Mouse (Mus musculus) megakaryocyte progenitor cell, adult 5-6 weeks (primary cell): ENCODE measurements around the gene Clec3b. TPM values are rescaled to one million over a fixed set of nuclear protein-coding genes. Genes with fewer than 3 reads are reported as not detected.
A peak's percentile ranks its signal among the peaks of the same experiment; 100 is the strongest.

Experiments
- ATAC-seq: replicated peaks from 2 replicates; pipeline ENCODE4 v1.8.0; 2016; ENCODE audit warnings: mild to moderate bottlenecking, moderate TSS enrichment, inconsistent platforms; ENCODE audit not compliant: poor library complexity
- total RNA-seq, 2 experiments: library from RNA; stranded (forward) in 1 of 2; stranded (reverse) in 1 of 2; fragments of 157-497, 149-512 nt in 1 of 2; fragments of 200-1000 nt in 1 of 2; gene quantifications; 2 replicates each; pipeline versions ENCODE4 v1.2.3 to v1.2.4; 2015 to 2017

The Clec3b gene
- total RNA-seq, 2 experiments from 2014 or later, result not detected

DNA sequence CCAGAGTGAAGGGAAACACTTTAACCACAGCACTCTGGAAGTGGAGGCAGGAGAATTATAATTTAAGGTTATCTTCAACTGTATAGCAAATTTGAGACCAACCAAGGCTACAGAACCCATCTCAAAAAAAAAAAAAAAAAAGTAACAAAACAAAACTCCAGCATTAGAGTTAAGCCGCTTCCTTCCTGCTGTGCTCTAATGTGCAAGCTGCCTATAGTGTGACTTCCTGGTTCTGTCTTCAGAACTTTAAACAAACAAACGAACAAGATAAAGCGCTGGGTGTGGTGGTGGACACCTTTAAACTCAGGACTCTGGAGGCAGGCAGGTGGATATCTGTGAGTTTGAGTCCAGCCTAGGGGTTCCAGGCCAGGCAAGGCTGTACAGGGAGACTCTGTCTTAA lies 1.3 kb downstream of the Clec3b start:
- ATAC-seq, result peak; percentile 45; the same call in 1 of the 2 replicates

DNA sequence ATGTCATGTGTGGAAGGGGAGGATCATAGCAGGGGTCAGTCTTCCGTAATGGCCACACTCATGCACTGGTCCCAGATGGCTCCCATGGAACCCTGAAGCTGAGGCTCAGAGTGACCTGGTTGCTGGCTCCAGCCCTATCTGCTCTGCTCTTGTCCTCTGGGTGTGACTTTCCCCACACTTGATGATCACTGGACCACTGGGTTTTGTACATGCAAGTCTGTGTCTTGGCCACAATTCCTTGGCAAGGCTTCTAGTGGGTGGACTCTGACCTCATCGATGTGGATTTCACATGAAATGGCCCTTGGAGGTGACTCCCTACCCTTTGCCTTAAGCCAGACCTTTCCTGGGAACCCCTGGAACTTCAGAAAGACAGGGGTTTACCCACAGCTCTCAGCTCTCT lies 2.4 kb downstream of the Clec3b start:
- no peak for ATAC-seq

DNA sequence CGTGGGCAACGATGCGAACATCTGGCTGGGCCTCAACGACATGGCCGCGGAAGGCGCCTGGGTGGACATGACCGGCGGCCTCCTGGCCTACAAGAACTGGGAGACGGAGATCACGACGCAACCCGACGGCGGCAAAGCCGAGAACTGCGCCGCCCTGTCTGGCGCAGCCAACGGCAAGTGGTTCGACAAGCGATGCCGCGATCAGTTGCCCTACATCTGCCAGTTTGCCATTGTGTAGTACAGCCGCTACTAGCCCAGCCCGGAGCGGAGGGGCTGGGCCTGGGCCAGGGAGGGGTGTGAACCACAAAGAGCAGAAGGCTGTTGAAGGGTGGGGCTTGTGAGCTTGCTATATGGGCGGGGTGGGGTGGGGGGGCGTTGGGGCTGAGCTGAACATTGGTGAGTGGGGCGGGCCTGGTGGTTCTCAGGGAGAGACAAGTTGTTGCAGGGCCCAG lies 6.2 kb downstream of the Clec3b start:
- ATAC-seq, result peak; percentile 23; the same call in 1 of the 2 replicates

DNA sequence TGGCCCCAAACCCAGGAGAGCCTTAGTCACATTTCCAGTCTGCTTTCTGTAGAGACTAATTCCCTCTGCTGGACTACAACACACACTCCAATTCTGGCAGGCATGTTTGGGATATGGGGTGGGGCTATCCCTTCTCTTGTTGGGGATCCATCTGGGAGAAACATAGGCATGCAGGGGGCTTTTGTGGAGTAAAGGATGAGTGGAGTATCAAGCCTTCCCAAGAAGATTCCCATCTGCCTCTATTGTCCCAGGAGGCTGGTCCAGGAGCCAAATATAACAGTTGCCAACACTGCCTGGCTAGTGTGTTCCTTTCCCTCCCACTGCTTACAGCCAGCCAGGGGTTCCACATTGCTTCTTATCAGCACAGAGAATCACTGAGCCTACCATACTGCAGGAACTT lies 7.0 kb downstream of the Clec3b start:
- ATAC-seq, result no peak

DNA sequence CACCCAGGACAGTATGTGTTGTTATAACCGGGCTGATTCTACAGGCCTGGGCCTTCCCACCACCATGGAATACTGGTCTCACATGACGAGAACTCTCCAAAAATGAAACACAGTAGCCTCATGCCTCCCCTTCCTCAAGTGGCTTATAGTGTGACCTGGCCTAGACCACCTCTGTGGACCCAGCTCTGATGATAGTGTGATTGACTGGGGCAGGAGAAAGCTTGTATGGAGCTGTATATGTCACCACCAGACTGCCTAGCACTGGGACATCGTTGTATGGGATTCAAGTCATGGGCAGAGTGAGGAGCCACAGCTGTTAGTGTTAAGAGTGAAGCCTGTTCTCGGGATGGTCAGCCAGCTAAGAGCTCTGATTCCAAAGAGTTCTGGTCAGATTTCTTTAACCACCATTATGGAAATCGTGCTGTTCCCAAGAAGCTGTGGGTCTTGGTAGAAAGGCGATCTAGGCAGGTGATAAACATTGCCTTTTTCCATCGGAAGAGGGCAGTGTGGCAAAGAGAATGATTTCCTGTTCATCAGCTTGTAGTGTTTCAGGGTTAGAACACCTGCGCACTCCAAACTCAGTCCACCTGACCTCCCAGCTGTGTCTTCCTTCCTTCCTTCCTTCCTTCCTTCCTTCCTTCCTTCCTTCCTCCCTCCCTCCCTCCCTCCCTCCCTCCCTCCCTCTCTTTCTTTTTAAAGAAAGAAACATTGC lies 7.5 kb downstream of the Clec3b start:
- ATAC-seq, result peak; percentile 71

DNA sequence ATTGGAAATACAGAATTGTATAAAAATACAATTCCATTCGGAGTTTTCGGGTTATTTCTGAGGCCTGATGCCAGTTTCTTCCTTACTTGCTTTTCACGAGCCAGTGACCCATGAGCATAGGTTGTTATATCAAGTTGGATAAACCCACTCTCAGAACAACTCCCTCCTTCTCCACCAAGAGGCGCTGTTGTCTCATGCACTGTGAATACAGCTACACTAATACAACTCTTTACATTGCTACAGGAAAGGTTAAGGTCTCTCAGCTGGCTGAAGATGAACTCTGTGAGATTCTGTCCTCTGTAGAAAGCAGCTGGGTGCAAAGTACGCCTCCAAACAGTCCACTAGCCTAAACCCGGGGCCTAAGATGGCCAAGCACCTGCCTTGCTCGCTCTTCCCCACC lies 8.6 kb downstream of the Clec3b start:
- peak; percentile 86 for ATAC-seq

DNA sequence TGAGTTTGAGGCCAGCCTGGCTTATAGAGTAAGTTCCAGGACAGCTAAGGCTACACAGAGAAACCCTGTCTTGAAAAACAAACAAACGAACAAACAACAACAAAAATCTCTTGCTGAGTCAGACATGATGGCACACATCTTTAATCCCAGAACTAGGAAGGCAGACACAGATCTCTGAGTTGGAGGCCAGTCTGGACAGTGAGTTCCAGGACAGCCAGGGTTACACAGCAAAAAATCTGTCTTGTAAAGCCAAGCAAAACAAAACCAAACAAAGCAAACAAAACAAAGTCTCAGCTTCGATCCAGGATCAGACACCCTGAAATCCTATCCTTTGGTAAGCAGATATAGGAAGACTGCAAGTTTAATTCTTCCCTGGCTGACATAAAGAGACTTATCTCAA lies 11.0 kb downstream of the Clec3b start:
- ATAC-seq, result no peak

DNA sequence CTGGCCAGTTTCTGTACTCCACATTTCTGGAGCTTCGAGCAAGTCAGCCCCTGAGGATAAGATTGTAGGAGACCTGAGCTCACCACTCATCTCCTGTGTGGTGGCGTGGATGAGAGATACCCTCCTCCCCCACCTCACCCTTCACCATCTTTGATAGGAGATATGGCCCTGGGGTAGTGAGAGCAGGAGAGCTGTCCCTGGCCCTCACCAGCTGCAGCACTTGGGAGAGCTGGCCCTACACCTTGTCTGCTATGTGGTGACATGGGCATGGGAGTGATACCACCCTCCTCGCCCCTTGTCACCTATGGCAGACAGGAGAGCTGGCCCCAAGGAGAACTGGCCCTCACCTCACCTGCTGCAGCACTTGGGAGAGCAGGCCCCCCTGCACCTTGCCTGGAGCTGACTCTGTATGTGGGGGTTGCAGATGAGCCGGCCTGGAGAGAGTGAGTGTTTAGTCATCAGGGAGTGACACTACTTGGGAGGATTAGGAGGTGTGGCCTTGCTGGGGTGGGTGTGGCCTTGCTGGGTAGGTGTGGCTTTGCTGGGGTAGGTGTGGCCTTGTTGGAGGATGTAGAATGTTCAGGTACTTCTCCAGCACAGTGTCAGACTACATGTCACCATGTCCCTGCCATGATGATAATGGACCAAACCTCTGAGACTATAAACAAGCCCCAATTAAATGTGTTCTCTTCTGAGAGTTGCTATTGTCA lies 12.4 kb downstream of the Clec3b start:
- ATAC-seq, result 0 out of 2 replicates have a peak, but pooled peaks have one; percentile 24

DNA sequence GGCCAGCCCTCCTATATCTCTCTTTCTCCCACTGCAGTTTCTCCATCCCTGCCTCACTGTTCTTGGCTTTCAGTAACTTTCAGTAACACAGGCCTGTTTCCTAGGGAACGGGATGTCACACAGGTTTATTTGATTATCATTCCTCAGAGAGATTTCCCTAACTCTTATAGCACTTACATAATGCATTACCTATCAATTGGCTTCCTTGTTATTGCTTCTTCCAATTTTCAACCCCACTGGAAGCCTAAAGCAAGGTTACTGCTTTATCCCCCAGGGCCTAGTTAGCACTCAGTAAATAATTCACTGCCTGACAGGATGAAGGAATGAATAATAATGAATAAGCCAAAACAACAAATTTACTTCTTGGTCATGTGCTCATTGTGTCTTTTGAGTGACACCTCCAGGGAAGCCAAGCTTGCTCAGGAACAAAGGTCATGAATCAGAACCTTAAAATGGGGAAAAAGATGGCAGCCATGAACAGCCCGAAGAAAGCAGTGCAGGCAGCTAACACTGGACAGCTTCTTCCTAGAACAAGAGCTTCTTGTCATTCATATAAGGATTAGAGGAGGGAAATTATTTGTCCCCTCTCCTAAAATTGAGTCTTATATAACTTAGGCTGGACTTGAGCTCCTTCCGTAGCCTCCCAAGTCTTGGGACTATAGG lies 15.2 kb downstream of the Clec3b start:
- ATAC-seq, result no peak

DNA sequence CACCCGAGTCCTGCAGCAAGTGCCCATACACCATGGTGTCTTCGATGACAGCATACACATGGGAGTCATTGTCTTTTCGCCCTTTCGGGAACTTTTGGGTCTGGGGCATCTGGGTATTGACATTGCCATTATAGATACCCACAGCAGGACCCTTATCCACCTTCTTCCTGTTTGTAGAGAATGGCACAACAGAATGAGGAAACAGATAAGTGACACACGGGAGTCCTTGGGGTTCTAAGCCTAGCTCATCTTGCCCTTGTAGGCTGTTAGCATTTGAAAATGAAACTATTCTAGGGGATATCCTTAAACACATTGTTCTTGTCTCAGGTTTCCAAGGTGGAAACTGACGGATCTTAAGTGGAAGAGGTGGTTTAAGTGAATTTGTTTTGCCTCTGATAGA lies 23.0 kb downstream of the Clec3b start:
- peak; percentile 43; the same call in 1 of the 2 replicates for ATAC-seq

DNA sequence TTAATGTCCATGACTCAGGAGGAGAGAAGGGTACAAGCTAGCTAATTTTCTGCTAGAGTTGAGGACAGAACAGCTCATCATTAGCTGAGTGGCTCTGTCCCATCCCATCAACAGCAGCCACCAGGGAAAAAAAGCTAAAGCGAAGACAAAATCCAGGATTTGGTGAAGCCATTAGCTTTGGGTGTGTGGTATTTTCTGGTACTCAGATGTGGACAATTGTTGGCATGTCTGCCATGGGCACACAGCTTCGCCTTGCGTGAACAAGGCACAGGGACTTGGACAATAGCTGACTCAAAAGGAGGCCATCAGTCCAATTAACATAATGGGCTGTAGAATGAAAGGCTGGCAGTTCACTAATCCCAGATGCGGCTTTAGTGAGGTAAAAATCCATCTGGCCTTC lies 23.6 kb downstream of the Clec3b start:
- ATAC-seq, result no peak

DNA sequence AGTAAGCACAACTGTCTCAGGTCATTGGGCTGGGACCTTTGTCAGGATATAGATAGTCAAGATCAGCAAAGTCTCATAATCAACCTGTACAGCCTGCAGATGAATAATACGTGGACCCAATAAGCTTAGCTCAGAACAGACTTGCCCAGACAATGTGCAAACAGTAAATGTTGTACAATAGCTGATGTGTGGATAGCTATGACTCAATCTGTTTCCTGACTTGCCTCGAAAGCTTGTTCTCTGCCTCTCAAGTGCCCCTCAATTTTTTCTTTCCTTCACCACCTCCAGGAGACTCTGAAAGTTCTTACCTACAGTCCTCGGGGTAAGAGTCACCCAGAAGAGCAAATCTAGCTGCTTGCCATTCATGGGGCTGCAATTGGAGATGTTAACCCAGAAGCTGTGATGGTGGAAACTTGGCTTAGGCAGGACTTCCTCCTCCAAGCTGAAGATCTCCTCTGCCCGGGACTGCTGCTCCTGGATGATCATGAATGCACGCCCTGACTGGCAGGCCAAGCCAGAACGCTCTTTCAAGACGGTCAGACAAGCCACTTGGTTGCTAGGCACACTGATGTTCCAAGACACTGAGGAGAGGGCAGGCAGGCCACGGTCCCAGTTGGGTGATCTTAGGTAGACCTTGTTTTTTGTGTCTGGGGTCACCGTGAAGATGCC lies 26.8 kb downstream of the Clec3b start:
- ATAC-seq, result peak; percentile 47

DNA sequence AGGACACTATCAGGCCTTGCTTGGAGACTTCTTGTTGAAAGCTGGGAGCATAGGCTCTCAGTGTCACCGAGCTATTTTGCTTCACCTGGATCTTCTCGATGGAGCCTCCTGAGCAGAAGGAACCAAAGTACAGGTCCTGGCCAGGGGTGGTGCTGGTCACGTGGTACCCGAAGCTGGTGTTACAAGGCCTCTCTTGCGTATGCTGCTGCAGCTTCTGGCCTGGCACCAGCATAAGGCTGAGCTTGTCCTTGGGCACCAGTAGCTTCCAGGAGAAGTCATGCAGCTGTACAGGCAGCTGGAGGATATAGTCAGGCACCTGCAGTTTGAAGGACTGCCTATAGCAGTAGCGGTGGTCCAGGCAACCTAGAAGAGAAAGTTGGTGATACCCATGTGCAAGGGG lies 29.3 kb downstream of the Clec3b start:
- no peak for ATAC-seq

DNA sequence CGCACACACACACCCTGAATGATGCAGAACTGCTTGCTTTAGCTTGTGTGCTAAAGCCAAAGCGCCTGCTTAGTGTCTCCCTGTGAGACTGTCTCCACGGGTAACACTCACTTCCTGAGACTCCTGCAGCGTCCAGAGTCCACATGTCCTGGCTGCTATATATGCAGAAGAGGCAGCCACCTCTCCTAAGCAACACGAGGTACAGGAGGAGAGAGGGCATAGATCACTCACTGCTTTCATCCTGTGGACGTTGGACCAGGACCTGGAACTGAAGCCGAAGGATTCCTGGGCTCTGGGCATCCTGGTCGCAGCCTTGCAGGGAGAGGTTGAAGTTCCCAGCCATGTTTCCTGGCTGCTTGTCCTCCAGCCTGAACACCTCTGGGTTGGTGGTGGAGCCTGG lies 32.5 kb downstream of the Clec3b start:
- ATAC-seq, result no peak

DNA sequence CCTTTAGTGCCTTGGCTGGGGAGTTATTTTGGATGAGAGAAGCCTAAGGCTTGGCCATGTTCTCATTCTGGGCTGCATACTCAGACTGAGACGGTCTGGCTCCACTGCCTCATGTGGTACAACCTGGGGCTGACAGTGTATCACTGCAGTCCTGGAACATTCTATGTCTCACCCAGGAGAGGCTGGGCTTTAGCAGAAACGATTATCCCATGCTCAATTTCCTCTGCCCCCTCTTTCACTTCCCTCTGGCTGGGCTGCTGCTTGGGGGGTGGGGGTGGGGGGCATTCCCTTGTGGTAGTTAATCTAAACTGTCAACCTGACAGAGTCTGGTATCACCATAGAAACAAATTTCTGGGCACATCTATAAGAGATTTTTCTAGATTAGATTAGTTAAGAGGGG lies 34.8 kb downstream of the Clec3b start:
- ATAC-seq, result peak; percentile 71

DNA sequence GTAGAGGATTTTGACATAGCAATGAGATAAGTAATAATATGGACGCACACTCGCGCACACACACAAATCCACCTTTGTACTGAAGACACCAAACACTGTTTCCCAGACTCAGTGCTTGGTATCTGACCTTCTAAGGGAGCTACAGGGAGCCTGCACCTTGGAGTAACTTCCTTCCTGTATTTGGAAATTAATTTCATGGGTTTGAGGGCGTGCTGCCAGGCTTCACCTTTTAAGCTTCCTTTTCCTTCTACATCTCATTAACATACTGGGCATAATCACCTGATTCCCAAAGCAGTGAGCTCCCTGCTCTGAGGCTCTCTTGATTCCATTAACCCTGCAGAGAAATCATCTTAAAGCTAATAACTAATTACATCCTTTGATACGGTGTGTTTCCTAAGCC lies 35.4 kb downstream of the Clec3b start:
- ATAC-seq, result peak; percentile 53

DNA sequence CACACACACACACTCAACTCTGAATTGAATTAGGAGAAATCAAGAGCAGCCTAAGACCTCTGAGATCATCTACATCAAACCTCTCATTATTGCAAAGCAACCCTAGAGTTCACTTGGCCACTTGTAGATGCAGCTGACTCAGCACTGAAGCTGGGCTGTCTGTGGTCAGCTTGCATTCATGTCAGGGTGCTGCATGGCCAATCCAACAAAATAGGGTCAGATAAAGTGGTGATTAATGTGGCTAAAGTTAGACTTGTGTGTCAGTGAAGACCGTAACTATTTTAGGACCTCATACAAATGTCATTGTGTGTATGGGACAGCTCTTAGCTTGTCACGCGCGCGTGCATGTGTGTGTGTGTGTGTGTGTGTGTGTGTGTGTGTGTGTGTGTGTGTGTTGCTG lies 36.8 kb downstream of the Clec3b start:
- ATAC-seq, result no peak

DNA sequence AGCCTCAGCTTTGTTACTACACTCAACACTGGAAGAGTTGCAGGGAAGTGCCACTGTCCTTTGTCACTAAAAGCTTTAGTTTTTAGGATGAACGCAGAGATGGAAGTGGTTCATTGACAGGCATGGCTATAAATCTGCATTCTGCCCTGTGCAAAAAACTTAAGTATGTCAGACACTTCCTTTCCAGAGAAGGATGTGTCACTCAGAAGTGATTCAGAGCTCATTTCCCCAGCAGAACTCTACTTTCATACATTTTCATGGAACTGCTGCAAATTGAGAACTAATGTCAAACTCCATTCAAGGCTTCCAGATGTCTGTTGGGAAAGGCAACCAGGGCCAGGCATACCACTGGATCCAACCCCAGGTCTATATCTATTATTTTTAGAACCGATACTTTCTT lies 37.5 kb downstream of the Clec3b start:
- no peak for ATAC-seq

DNA sequence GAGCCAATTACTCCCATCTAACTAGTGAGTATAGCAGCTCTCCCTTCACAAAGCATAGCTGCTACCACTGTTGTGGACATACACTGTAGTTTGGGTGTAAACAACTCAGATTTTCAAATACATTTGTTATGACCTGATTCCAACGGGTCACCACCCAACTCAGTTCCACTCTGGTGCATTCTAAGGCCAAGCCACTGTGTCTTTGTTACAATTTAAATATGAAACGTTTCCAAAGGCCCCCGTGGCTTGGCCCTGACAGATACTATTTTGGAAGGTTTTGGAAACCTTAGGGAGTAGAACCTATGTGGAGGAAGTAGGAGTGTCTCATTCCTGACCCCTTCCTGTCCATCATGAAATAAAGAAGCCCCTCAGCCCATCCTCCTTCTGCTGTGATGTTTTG lies 49.4 kb downstream of the Clec3b start:
- ATAC-seq, result no peak

DNA sequence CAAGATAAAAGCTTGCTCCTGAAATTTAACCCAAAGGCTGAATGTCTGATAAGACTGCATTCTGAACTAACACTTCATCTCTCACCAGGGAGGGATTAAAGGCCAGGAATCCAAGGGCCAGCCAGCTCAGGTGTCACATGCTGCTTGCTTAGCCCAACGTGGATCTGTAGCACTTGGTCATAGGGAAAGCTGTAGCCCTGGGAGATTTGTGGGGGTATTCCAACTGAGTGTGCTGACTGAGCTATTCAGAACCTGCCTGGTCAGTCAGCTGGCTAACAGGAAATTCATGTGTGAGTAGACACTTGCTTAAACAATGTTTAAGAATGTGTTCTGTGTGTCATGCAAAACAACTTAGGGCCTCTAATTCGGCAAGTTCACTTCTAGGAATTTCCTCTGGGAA lies 55.8 kb downstream of the Clec3b start:
- no peak for ATAC-seq

DNA sequence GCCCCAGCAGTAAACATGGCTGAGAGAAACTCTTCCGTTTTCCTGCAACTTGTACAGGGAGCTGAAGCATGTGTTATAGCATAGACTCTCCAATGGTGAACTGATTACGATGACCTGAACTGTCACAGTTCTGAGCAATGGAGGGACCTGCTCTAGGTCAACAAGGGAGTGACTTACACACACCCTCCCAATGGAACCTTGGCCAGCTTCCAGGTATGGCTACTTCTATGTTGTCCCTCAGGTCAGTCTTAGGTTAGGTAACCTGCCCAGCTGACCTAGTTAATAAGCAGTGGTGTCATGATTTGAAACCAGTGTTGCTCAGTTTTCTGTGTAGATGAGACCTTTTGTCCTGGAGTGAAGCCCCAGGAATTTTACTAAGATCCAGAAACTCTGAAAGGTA lies 56.2 kb downstream of the Clec3b start:
- ATAC-seq, result no peak
